Mouse (Mus musculus) heart, embryonic 12.5 days (tissue): ENCODE results near the gene March4. TPM values are rescaled to one million over a fixed set of nuclear protein-coding genes. Genes with fewer than 3 reads are reported as not detected.

Source experiments
- ATAC-seq: fragments of 200-750 bp; cut with Nextera tagmentation; 2 replicates; pipeline ENCODE4 v1.8.0; 2017; ENCODE audit warnings: moderate TSS enrichment, moderate library complexity; ENCODE audit not compliant: insufficient number of reproducible peaks, low FRiP score
- H3K27ac ChIP-seq: fragments of 300-500 bp; sonication (generic); 2 replicates; pipeline ENCODE4 v1.5.1; 2016; ENCODE audit warnings: mild to moderate bottlenecking, moderate library complexity; ENCODE audit not compliant: poor library complexity, severe bottlenecking
- H3K27me3 ChIP-seq: fragments of 300-500 bp; sonication (generic); replicated peaks from 2 replicates; pipeline ENCODE4 v1.6.1; 2016; ENCODE audit warnings: mild to moderate bottlenecking, moderate library complexity
- H3K36me3 ChIP-seq: fragments of 300-500 bp; sonication (generic); 2 replicates; pipeline ENCODE4 v1.6.1; 2016; ENCODE audit warnings: mild to moderate bottlenecking, moderate library complexity
- H3K4me1 ChIP-seq: fragments of 300-500 bp; sonication (generic); replicated peaks from 2 replicates; pipeline ENCODE4 v1.6.1; 2016; ENCODE audit warnings: mild to moderate bottlenecking
- H3K4me2 ChIP-seq: fragments of 300-500 bp; sonication (generic); 2 replicates; pipeline ENCODE4 v1.6.1; 2016; ENCODE audit warnings: mild to moderate bottlenecking, moderate library complexity
- H3K4me3 ChIP-seq: fragments of 300-500 bp; sonication (generic); 2 replicates; pipeline ENCODE4 v1.5.1; 2016; ENCODE audit warnings: mild to moderate bottlenecking
- H3K9ac ChIP-seq: fragments of 300-500 bp; sonication (generic); 2 replicates; pipeline ENCODE4 v1.6.1; 2016; ENCODE audit warnings: mild to moderate bottlenecking, moderate library complexity
- H3K9me3 ChIP-seq: fragments of 300-500 bp; sonication (generic); replicated peaks from 2 replicates; pipeline ENCODE4 v1.6.1; 2016; ENCODE audit warnings: mild to moderate bottlenecking, moderate library complexity
- WGBS: fragments of 180-500 bp; shearing (Covaris S2); methylation state at CpG from one replicate; pipeline ENCODE4 v1.1.7; 2016; 5-methylcytosine and 5-hydroxymethylcytosine counted together
- polyA plus RNA-seq: library from polyadenylated mRNA; unstranded; fragments of >200 nt; fragmentation: Nextera tagmentation; extraction: Ambion mirVana; gene quantifications from 2 replicates; pipeline ENCODE4 v1.2.1, GENCODE M21; 2016

The March4 gene
- polyA plus RNA-seq, 1 experiment from 2014 or later = not detected

GRCm38 (mm10) chr1:72529192-72529591 lies 7.5 kb downstream of the March4 start:
- Histone ChIP-seq H3K36me3 (no peaks in the 10 kb centered on the region), H3K4me3 (no peak overlapping the region), H3K9me3 (no peaks in the 10 kb centered on the region), H3K4me2 (no peak overlapping the region), H3K27me3 (peaks cover 35% of the 10 kb centered on the region), H3K27ac (no peak overlapping the region), H3K4me1 (no peaks in the 10 kb centered on the region), H3K9ac (no peak overlapping the region)
- WGBS = 75% methylated on average over 4 of the region's 4 CpGs
- no peak for ATAC-seq

GRCm38 (mm10) chr1:72523601-72524000 lies 13.1 kb downstream of the March4 start:
- H3K4me1 ChIP-seq = no peaks in the 10 kb centered on the region
- WGBS = 70% methylated on average over 6 of the region's 6 CpGs
- no peak overlapping the region for H3K27ac ChIP-seq
- H3K4me3 ChIP-seq = no peak overlapping the region
- H3K9me3 ChIP-seq = no peaks in the 10 kb centered on the region
- H3K9ac ChIP-seq = no peak overlapping the region
- no peaks in the 10 kb centered on the region for H3K27me3 ChIP-seq
- no peak for ATAC-seq
- no peaks in the 10 kb centered on the region for H3K36me3 ChIP-seq
- no peak overlapping the region for H3K4me2 ChIP-seq

- 65% methylated on average over 7 of the region's 7 CpGs for WGBS
- H3K27ac ChIP-seq = no peak overlapping the region
- no peaks in the 10 kb centered on the region for H3K36me3 ChIP-seq
- H3K4me3 ChIP-seq = no peak overlapping the region
- H3K9me3 ChIP-seq = no peaks in the 10 kb centered on the region
- no peak overlapping the region for H3K9ac ChIP-seq
- H3K4me2 ChIP-seq = no peak overlapping the region
- H3K4me1 ChIP-seq = no peaks in the 10 kb centered on the region
- no peaks in the 10 kb centered on the region for H3K27me3 ChIP-seq
- no peak for ATAC-seq
Measured at GRCm38 (mm10) chr1:72510778-72511520, 25.8 kb downstream of the March4 start.

GRCm38 (mm10) chr1:72509551-72509950 lies 27.2 kb downstream of the March4 start:
- no peak for ATAC-seq
- Histone ChIP-seq H3K4me2 (no peak overlapping the region), H3K4me1 (no peaks in the 10 kb centered on the region), H3K9ac (no peak overlapping the region), H3K9me3 (no peaks in the 10 kb centered on the region), H3K27me3 (no peaks in the 10 kb centered on the region), H3K36me3 (no peaks in the 10 kb centered on the region), H3K27ac (no peak overlapping the region), H3K4me3 (no peak overlapping the region)
- 77% methylated on average over 4 of the region's 4 CpGs for WGBS

- ATAC-seq = no peak
- WGBS = 45% methylated on average over 2 of the region's 2 CpGs
Measured at GRCm38 (mm10) chr1:72507670-72508069, 29.1 kb downstream of the March4 start.

GRCm38 (mm10) chr1:72506202-72506601 lies 30.5 kb downstream of the March4 start:
- Histone ChIP-seq H3K4me1 (no peaks in the 10 kb centered on the region), H3K4me2 (no peak overlapping the region), H3K27me3 (no peaks in the 10 kb centered on the region), H3K4me3 (no peak overlapping the region), H3K27ac (no peak overlapping the region), H3K9ac (no peak overlapping the region), H3K9me3 (no peaks in the 10 kb centered on the region), H3K36me3 (no peaks in the 10 kb centered on the region)
- WGBS = 42% methylated on average over 10 of the region's 10 CpGs
- no peak for ATAC-seq

More at GRCm38 (mm10) chr1:72507670-72508069, 29.1 kb downstream of the March4 start:
- H3K36me3 ChIP-seq = no peaks in the 10 kb centered on the region
- no peak overlapping the region for H3K27ac ChIP-seq
- H3K4me2 ChIP-seq = no peak overlapping the region
- H3K4me1 ChIP-seq = no peaks in the 10 kb centered on the region
- H3K27me3 ChIP-seq = no peaks in the 10 kb centered on the region
- no peak overlapping the region for H3K9ac ChIP-seq
- no peak overlapping the region for H3K4me3 ChIP-seq
- H3K9me3 ChIP-seq = no peaks in the 10 kb centered on the region

- H3K36me3 ChIP-seq = no peaks in the 10 kb centered on the region
- H3K4me2 ChIP-seq = no peak overlapping the region
- no peak overlapping the region for H3K4me3 ChIP-seq
- H3K27me3 ChIP-seq = no peaks in the 10 kb centered on the region
- no peak overlapping the region for H3K9ac ChIP-seq
- WGBS = 86% methylated on average over 5 of the region's 5 CpGs
- ATAC-seq = no peak
- no peaks in the 10 kb centered on the region for H3K9me3 ChIP-seq
- no peak overlapping the region for H3K27ac ChIP-seq
- H3K4me1 ChIP-seq = no peaks in the 10 kb centered on the region
Measured at GRCm38 (mm10) chr1:72497609-72498008, 39.1 kb downstream of the March4 start.

- no peak overlapping the region for H3K9ac ChIP-seq
- no peak overlapping the region for H3K27ac ChIP-seq
- no peak for ATAC-seq
- H3K36me3 ChIP-seq = no peaks in the 10 kb centered on the region
- no peaks in the 10 kb centered on the region; the same call in 1 of the 2 replicates for H3K4me1 ChIP-seq
- no peaks in the 10 kb centered on the region for H3K9me3 ChIP-seq
- H3K4me3 ChIP-seq = no peak overlapping the region
- no peaks in the 10 kb centered on the region for H3K27me3 ChIP-seq
- WGBS = 65% methylated on average over 3 of the region's 3 CpGs
- no peak overlapping the region for H3K4me2 ChIP-seq
Measured at GRCm38 (mm10) chr1:72493454-72493853, 43.3 kb downstream of the March4 start.

- 84% methylated on average over 10 of the region's 10 CpGs for WGBS
- no peaks in the 10 kb centered on the region for H3K27me3 ChIP-seq
- no peaks in the 10 kb centered on the region for H3K9me3 ChIP-seq
- no peak overlapping the region for H3K9ac ChIP-seq
- H3K4me2 ChIP-seq = no peak overlapping the region
- H3K4me3 ChIP-seq = no peak overlapping the region
- ATAC-seq = no peak
- H3K4me1 ChIP-seq = no peaks in the 10 kb centered on the region; the same call in 1 of the 2 replicates
- H3K27ac ChIP-seq = no peak overlapping the region
- H3K36me3 ChIP-seq = no peaks in the 10 kb centered on the region
Measured at GRCm38 (mm10) chr1:72492666-72493065, 44.1 kb downstream of the March4 start.

- no peak overlapping the region for H3K27ac ChIP-seq
- no peak overlapping the region for H3K9ac ChIP-seq
- no peaks in the 10 kb centered on the region for H3K36me3 ChIP-seq
- no peak for ATAC-seq
- H3K4me1 ChIP-seq = no peaks in the 10 kb centered on the region; the same call in 1 of the 2 replicates
- H3K4me3 ChIP-seq = no peak overlapping the region
- 64% methylated on average over 5 of the region's 5 CpGs for WGBS
- no peaks in the 10 kb centered on the region for H3K9me3 ChIP-seq
- H3K4me2 ChIP-seq = no peak overlapping the region
- no peaks in the 10 kb centered on the region for H3K27me3 ChIP-seq
Measured at GRCm38 (mm10) chr1:72491307-72491706, 45.4 kb downstream of the March4 start.

GRCm38 (mm10) chr1:72490801-72491200 lies 45.9 kb downstream of the March4 start:
- 56% methylated on average over 3 of the region's 3 CpGs for WGBS
- no peak for ATAC-seq

GRCm38 (mm10) chr1:72490193-72490592 lies 46.5 kb downstream of the March4 start:
- Histone ChIP-seq H3K27ac (no peak overlapping the region), H3K9ac (no peak overlapping the region), H3K27me3 (no peaks in the 10 kb centered on the region), H3K9me3 (no peaks in the 10 kb centered on the region), H3K4me1 (no peaks in the 10 kb centered on the region; the same call in 1 of the 2 replicates), H3K4me3 (no peak overlapping the region), H3K36me3 (no peaks in the 10 kb centered on the region), H3K4me2 (no peak overlapping the region)
- ATAC-seq = no peak
- WGBS = 7% methylated on average over 8 of the region's 8 CpGs

More at GRCm38 (mm10) chr1:72490801-72491200, 45.9 kb downstream of the March4 start:
- Histone ChIP-seq H3K9ac (no peak overlapping the region), H3K4me2 (no peak overlapping the region), H3K4me3 (no peak overlapping the region), H3K9me3 (no peaks in the 10 kb centered on the region), H3K36me3 (no peaks in the 10 kb centered on the region), H3K27ac (no peak overlapping the region), H3K4me1 (no peaks in the 10 kb centered on the region; the same call in 1 of the 2 replicates), H3K27me3 (no peaks in the 10 kb centered on the region)
